Mouse (Mus musculus) bone marrow macrophage, adult 2 months (primary cell): Measurements from ENCODE around the gene Snph. TPM values are rescaled to one million over a fixed set of nuclear protein-coding genes. Genes with fewer than 3 reads are reported as not detected.
A peak's percentile ranks its signal among the peaks of the same experiment; 100 is the strongest.

Experiments used
- H3K27ac ChIP-seq: 2 replicates; pipeline ENCODE4 v1.5.1; 2012; ENCODE audit warnings: low read depth, low read length; ENCODE audit not compliant: insufficient read depth
- H3K4me1 ChIP-seq: 2 replicates; pipeline ENCODE4 v1.6.1; 2012; ENCODE audit warnings: low read length; ENCODE audit not compliant: control insufficient read depth, insufficient read depth
- H3K4me3 ChIP-seq: 2 replicates; pipeline ENCODE4 v1.5.1; 2012; ENCODE audit warnings: mild to moderate bottlenecking, low read length, moderate library complexity; ENCODE audit not compliant: insufficient read depth
- CTCF ChIP-seq: IDR thresholded peaks from 2 replicates; pipeline ENCODE4 v1.5.1; 2012; ENCODE audit warnings: low read depth, mild to moderate bottlenecking, low read length, moderate library complexity
- POLR2A ChIP-seq: IDR thresholded peaks from 2 replicates; pipeline ENCODE4 v1.6.1; 2012; ENCODE audit warnings: mild to moderate bottlenecking, low read depth, low read length, borderline replicate concordance
- polyA plus RNA-seq: library from polyadenylated mRNA; stranded (reverse); fragments of >200 nt; gene quantifications from 2 replicates; pipeline ENCODE4 v1.2.4, GENCODE M21; 2012; ENCODE audit not compliant: missing spikeins, insufficient read depth, insufficient read length

Gene Snph
- polyA plus RNA-seq, result not detected in 2 replicates

GRCm38 (mm10) chr2:151632159-151632814, at the start of gene Snph:
Gene Snph (minus strand): TSS chr2:151632593.
- Histone ChIP-seq H3K4me1 (no peaks in the 10 kb centered on the region), H3K27ac (no peak within 1 kb of the TSS), H3K4me3 (peak within 1 kb of the TSS; percentile 46)
- TF ChIP-seq POLR2A (no peak), CTCF (no peak)

GRCm38 (mm10) chr2:151676234-151676633, 43.8 kb upstream of the Snph start:
- Histone ChIP-seq H3K27ac (no peak overlapping the region), H3K4me1 (no peaks in the 10 kb centered on the region), H3K4me3 (no peak overlapping the region)
- TF ChIP-seq CTCF, result no peak
- TF ChIP-seq POLR2A, result no peak

GRCm38 (mm10) chr2:151670968-151671329, 38.6 kb upstream of the Snph start:
- H3K27ac ChIP-seq, result no peak overlapping the region
- H3K4me3 ChIP-seq, result no peak overlapping the region
- no peak for TF ChIP-seq CTCF
- TF ChIP-seq POLR2A, result no peak
- no peaks in the 10 kb centered on the region for H3K4me1 ChIP-seq

- no peak for TF ChIP-seq POLR2A
- no peak for TF ChIP-seq CTCF
- Histone ChIP-seq H3K4me3 (no peak overlapping the region), H3K27ac (no peak overlapping the region), H3K4me1 (no peaks in the 10 kb centered on the region)
Measured at GRCm38 (mm10) chr2:151670026-151670967, 37.9 kb upstream of the Snph start.

- no peak within 1 kb of the TSS for H3K4me3 ChIP-seq
- TF ChIP-seq POLR2A (no peak), CTCF (no peak)
- no peaks in the 10 kb centered on the region for H3K4me1 ChIP-seq
- no peak within 1 kb of the TSS for H3K27ac ChIP-seq
Measured at GRCm38 (mm10) chr2:151668433-151668832, 36.0 kb upstream of the Snph start, which contains the start of gene Rad21l. Gene Rad21l (minus strand): TSS chr2:151668533.

- H3K4me3 ChIP-seq, result no peak overlapping the region
- no peaks in the 10 kb centered on the region for H3K4me1 ChIP-seq
- TF ChIP-seq POLR2A (no peak), CTCF (no peak)
- H3K27ac ChIP-seq, result no peak overlapping the region
Measured at GRCm38 (mm10) chr2:151652053-151652452, 19.7 kb upstream of the Snph start.

- H3K4me3 ChIP-seq, result no peak overlapping the region
- H3K4me1 ChIP-seq, result no peaks in the 10 kb centered on the region
- TF ChIP-seq CTCF (no peak), POLR2A (no peak)
- no peak overlapping the region for H3K27ac ChIP-seq
Measured at GRCm38 (mm10) chr2:151636015-151636402, 3.6 kb upstream of the Snph start.

- Histone ChIP-seq H3K4me1 (no peaks in the 10 kb centered on the region), H3K27ac (no peak overlapping the region), H3K4me3 (no peak overlapping the region)
- TF ChIP-seq CTCF (no peak), POLR2A (no peak)
Measured at GRCm38 (mm10) chr2:151635362-151636014, 3.1 kb upstream of the Snph start.

- H3K4me3 ChIP-seq, result no peak overlapping the region
- no peaks in the 10 kb centered on the region for H3K4me1 ChIP-seq
- H3K27ac ChIP-seq, result no peak overlapping the region
- TF ChIP-seq POLR2A (no peak), CTCF (no peak)
Measured at GRCm38 (mm10) chr2:151634903-151635302, 2.5 kb upstream of the Snph start.
